Mouse (Mus musculus): ENCODE data around the gene Il15.

GRCm38 (mm10) chr8:82400376-82400775, 2.6 kb downstream of the Il15 start:
- TF ChIP-seq TCF12 (IDR thresholded peaks at IDR 0.05; ENCODE audit: insufficient read depth, poor library complexity, severe bottlenecking): no peak
- no peak for TF ChIP-seq MYOD1 (IDR thresholded peaks at IDR 0.05; ENCODE audit: control insufficient read depth in 1 of 3, insufficient read length in 2 of 3, low read depth in 2 of 3)
- TF ChIP-seq POLR2A (IDR thresholded peaks at IDR 0.05; ENCODE audit: insufficient read length, low read depth): no peak
- TF ChIP-seq MYOG (IDR thresholded peaks at IDR 0.05; ENCODE audit: control insufficient read depth in 1 of 3, insufficient read depth in 1 of 3, insufficient read length in 2 of 3, low read depth in 2 of 3): no peak
- no peak for TF ChIP-seq USF1 (IDR thresholded peaks at IDR 0.05; ENCODE audit: low read depth)
- TF ChIP-seq POLR2AphosphoS2 (IDR thresholded peaks at IDR 0.05; ENCODE audit: insufficient read length, low read depth): no peak

Measured in myocyte (in vitro differentiated cells).